Mouse (Mus musculus) lung, postnatal 0 days (tissue): ENCODE data around the gene Tpra1.

Experiments
- CTCF ChIP-seq: IDR thresholded peaks from 2 replicates; pipeline ENCODE4 v1.5.1; 2016; ENCODE audit warnings: antibody characterized with exemption, mild to moderate bottlenecking
- EP300 ChIP-seq: IDR thresholded peaks from 2 replicates; pipeline ENCODE4 v1.6.1; 2016; ENCODE audit warnings: antibody characterized with exemption, mild to moderate bottlenecking, control low read depth

DNA sequence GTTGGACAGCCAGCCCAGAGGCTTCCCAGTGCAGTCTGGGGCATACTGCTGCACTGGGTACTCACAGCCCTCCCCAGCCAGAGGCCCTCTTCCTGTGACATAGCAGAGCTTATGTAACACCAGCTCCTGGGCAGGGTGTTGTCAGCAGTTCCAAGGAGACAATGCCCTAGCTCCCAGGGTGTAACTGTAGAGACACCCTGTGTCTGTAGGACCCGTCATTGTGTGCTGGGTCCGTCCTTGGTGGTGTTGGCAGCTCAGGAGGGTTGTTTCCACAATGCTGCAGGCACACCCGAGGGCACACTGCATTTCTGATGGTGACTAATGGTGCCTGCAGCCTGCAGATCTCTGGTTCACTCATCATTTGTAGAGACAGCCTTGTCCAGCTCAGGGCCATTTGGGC lies 24.8 kb downstream of the Tpra1 start:
- TF ChIP-seq CTCF (no peak), EP300 (0 out of 2 replicates have a peak, but pooled peaks have one; percentile 32)
